Mouse (Mus musculus) ES-Bruce4 (cell line): Measurements from ENCODE around the gene Gm4894.

ENCODE experiments used
- CTCF ChIP-seq: IDR thresholded peaks from one replicate; pipeline ENCODE4 v1.8.1; 2011; ENCODE audit warnings: low read depth, low read length
- POLR2A ChIP-seq: IDR thresholded peaks from one replicate; pipeline ENCODE4 v1.8.1; 2011; ENCODE audit warnings: low read length; ENCODE audit not compliant: insufficient read depth

- TF ChIP-seq POLR2A = no peak
- TF ChIP-seq CTCF = no peak
These were observed 35.6 kb upstream of the Gm4894 start for GRCm38 (mm10) chr9:49214734-49215133.
